Mouse (Mus musculus): Measurements from ENCODE around the gene Adcy1. TPM values are rescaled to one million over a fixed set of nuclear protein-coding genes. Genes with fewer than 3 reads are reported as not detected.

The Adcy1 gene
- polyA plus RNA-seq, 1 experiment from 2014 or later, result 0.40 TPM

DNA sequence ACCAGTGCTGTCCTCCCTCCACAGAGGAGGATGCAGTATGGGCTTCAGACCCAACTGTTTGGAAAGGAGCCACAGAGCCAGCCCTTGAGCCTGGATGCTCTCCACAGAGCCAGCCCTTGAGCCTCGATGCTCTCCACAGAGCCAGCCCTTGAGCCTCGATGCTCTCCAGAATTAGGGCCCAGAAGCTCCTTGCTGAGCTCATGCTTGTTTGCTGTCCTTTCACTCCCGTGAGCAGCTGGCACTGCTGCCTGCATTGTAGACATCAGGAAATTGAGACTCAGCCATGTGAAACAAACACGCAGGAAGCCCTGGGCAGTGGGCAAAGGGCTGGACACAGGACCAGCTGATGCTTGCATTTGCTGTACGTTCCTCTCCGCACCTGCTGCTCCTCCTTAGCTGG is 38.4 kb downstream of the Adcy1 start:
- TF ChIP-seq CTCF (IDR thresholded peaks at IDR 0.05; ENCODE audit: low read depth), result no peak
- Histone ChIP-seq H3K9me3 (ENCODE audit: control insufficient read depth) (no peaks in the 10 kb centered on the region), H3K27ac (ENCODE audit: low read depth, low read length) (no peak overlapping the region), H3K4me3 (ENCODE audit: low read depth, low read length) (no peak overlapping the region), H3K9ac (ENCODE audit: low read depth, low read length) (no peak overlapping the region), H3K36me3 (ENCODE audit: control insufficient read depth, insufficient read depth) (no peaks in the 10 kb centered on the region), H3K4me1 (replicated peaks; ENCODE audit: control insufficient read depth, insufficient read depth, low read length) (no peaks in the 10 kb centered on the region), H3K27me3 (replicated peaks; ENCODE audit: control insufficient read depth, insufficient read depth, low read length) (no peaks in the 10 kb centered on the region), H3K4me2 (replicated peaks; ENCODE audit: low read depth) (no peak overlapping the region)
- WGBS, result 79% methylated on average over 6 of the region's 6 CpGs
- no peak for ATAC-seq

DNA sequence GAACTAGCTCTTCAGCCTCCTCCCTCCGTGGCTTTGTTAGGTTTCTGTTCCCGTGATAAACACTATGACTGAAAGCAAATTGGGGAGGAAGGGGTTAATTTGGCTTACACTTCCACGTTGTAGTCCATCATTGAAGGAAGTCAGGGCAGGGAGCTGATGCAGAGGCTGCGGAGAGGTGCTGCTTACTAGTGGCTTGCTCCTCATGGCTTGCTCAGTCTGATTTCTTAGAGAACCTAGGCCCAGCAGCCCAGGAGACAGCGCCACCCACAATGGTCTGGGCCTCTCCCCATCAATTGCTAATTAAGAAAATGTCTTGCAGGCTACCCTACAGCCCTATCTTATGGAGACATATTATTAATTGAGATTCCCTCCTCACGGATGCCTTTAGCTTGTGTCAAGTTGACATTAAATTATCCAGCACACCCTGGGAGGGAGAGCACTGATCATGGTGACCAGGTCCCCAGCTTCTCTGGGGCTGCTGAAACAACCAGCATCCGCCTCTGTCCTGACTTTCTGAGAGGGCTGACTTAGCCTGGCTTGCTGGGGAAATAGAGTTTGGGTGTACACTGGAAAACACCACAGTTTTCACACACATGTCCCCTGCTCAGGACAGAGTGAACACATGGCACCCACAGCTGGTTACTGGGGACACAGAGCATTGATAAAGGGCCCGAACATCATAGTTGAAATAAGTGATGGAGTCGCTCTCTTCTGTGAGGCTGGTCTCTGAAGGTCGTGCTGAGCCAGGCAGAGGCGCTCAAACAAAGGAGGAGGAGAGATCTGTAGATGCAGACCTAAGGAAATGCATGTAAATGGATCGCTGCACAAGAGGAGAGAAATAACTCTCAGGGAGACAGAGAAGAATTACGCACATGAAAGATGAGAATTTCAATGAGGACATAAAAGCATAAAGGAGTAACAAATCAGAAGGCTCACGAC is 39.2 kb downstream of the Adcy1 start:
- TF ChIP-seq CTCF (IDR thresholded peaks at IDR 0.05; ENCODE audit: low read depth), result no peak
- WGBS, result 65% methylated on average over 14 of the region's 14 CpGs
- no peak for ATAC-seq
- Histone ChIP-seq H3K27me3 (replicated peaks; ENCODE audit: control insufficient read depth, insufficient read depth, low read length) (no peaks in the 10 kb centered on the region), H3K9ac (ENCODE audit: low read depth, low read length) (no peak overlapping the region), H3K4me1 (replicated peaks; ENCODE audit: control insufficient read depth, insufficient read depth, low read length) (no peaks in the 10 kb centered on the region), H3K27ac (ENCODE audit: low read depth, low read length) (no peak overlapping the region), H3K9me3 (ENCODE audit: control insufficient read depth) (no peaks in the 10 kb centered on the region), H3K36me3 (ENCODE audit: control insufficient read depth, insufficient read depth) (no peaks in the 10 kb centered on the region), H3K4me3 (ENCODE audit: low read depth, low read length) (no peak overlapping the region), H3K4me2 (replicated peaks; ENCODE audit: low read depth) (no peak overlapping the region)

DNA sequence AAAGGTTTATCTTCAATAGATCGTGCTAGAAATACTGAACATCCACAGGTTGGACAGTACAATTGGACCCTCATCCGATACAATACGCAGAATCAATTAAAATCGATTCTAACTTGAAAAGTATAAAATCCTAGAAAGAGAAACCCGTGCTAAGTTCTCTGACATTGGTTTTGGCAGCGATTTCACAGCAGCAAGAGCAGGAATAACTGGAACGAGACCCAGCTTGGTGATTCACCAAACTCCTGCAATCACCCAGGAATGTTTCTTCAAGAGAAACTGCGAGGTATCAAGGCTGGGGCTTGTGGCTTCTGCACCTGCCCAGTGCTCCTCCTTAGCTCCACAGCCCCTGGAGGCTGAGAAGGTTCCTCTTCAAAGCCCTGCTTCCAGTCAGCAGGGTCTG is 42.0 kb downstream of the Adcy1 start:
- Histone ChIP-seq H3K4me3 (ENCODE audit: low read depth, low read length) (no peak overlapping the region), H3K9ac (ENCODE audit: low read depth, low read length) (no peak overlapping the region), H3K36me3 (ENCODE audit: control insufficient read depth, insufficient read depth) (no peaks in the 10 kb centered on the region), H3K27ac (ENCODE audit: low read depth, low read length) (no peak overlapping the region), H3K4me1 (replicated peaks; ENCODE audit: control insufficient read depth, insufficient read depth, low read length) (no peaks in the 10 kb centered on the region), H3K4me2 (replicated peaks; ENCODE audit: low read depth) (no peak overlapping the region), H3K9me3 (ENCODE audit: control insufficient read depth) (no peaks in the 10 kb centered on the region), H3K27me3 (replicated peaks; ENCODE audit: control insufficient read depth, insufficient read depth, low read length) (no peaks in the 10 kb centered on the region)
- no peak for ATAC-seq
- no peak for TF ChIP-seq CTCF (IDR thresholded peaks at IDR 0.05; ENCODE audit: low read depth)
- WGBS, result 89% methylated on average over 8 of the region's 8 CpGs

DNA sequence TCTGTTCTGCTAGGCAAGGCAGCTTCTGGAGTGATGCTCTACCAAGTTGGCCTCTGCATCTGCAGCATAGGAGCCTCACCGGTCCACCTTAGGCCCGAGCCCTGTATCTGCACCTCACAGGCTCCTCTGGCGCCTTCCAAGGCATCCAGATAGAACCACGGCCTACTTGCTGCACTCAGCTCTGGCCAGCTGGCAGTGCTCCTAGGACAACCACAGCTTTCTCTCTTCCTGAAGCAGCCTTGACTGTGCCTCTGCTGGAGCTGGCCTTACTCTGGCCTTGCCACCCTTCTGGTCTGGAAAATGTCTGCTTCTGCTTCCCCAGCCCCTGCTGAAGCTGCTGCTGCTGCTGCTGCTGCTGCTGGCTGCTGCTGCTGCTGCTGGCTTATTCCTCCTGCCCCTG is 45.8 kb downstream of the Adcy1 start:
- no peak for ATAC-seq
- no peak overlapping the region for H3K4me3 ChIP-seq (ENCODE audit: low read depth, low read length)
- no peak overlapping the region for H3K9ac ChIP-seq (ENCODE audit: low read depth, low read length)
- no peaks in the 10 kb centered on the region for H3K36me3 ChIP-seq (ENCODE audit: control insufficient read depth, insufficient read depth)
- no peak overlapping the region for H3K27ac ChIP-seq (ENCODE audit: low read depth, low read length)
- no peak for TF ChIP-seq CTCF (IDR thresholded peaks at IDR 0.05; ENCODE audit: low read depth)
- no peak overlapping the region for H3K4me2 ChIP-seq (replicated peaks; ENCODE audit: low read depth)
- no peaks in the 10 kb centered on the region for H3K27me3 ChIP-seq (replicated peaks; ENCODE audit: control insufficient read depth, insufficient read depth, low read length)
- no peaks in the 10 kb centered on the region for H3K9me3 ChIP-seq (ENCODE audit: control insufficient read depth)
- 83% methylated on average over 4 of the region's 4 CpGs for WGBS
- no peaks in the 10 kb centered on the region for H3K4me1 ChIP-seq (replicated peaks; ENCODE audit: control insufficient read depth, insufficient read depth, low read length)

DNA sequence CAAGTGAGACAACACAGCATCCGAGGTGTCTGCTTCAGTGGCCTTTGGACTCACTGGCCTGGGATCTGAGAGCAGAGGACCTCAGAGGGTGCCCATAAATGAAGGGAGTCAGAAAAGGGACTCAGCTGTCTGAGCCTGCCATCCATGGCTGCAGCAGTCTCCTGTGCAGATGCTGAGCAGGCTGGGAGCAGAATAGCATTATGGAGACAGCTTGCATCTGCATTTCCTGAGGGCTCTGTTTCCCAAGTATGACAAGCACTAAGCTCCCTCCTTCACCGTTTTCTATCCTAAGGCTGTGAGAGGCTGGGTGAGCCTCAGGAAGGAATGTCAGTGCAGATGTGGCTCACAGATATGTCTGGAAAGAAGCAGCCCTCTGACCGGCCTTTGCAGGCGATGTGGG is 49.8 kb downstream of the Adcy1 start:
- Histone ChIP-seq H3K4me2 (replicated peaks; ENCODE audit: low read depth) (no peak overlapping the region), H3K27ac (ENCODE audit: low read depth, low read length) (no peak overlapping the region), H3K27me3 (replicated peaks; ENCODE audit: control insufficient read depth, insufficient read depth, low read length) (no peaks in the 10 kb centered on the region), H3K4me1 (replicated peaks; ENCODE audit: control insufficient read depth, insufficient read depth, low read length) (no peaks in the 10 kb centered on the region), H3K4me3 (ENCODE audit: low read depth, low read length) (no peak overlapping the region), H3K9ac (ENCODE audit: low read depth, low read length) (no peak overlapping the region), H3K9me3 (ENCODE audit: control insufficient read depth) (no peaks in the 10 kb centered on the region), H3K36me3 (ENCODE audit: control insufficient read depth, insufficient read depth) (no peaks in the 10 kb centered on the region)
- 67% methylated on average over 4 of the region's 4 CpGs for WGBS
- ATAC-seq, result no peak
- TF ChIP-seq CTCF (IDR thresholded peaks at IDR 0.05; ENCODE audit: low read depth), result no peak

DNA sequence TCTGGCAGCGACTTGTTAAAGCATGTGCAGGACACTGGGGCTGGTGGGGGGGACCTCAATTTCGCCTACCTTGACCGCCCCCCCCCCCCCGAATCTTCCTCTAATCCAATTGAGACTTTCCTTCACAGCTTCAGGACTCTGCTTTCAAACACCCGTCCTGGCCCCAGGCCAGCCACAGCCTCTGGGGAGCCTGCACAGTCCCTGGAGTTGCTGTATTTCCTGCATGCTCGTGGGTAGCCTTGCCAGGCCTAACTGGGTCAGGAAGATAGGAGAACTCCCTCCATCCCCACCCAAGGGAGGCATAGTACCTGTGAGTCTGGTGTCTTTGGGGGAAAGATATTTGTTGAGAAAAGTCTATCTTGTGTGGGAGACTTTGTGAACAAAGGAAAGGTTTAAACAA is 50.4 kb downstream of the Adcy1 start:
- Histone ChIP-seq H3K9me3 (ENCODE audit: control insufficient read depth) (no peaks in the 10 kb centered on the region), H3K27ac (ENCODE audit: low read depth, low read length) (no peak overlapping the region), H3K36me3 (ENCODE audit: control insufficient read depth, insufficient read depth) (no peaks in the 10 kb centered on the region), H3K4me3 (ENCODE audit: low read depth, low read length) (no peak overlapping the region), H3K4me2 (replicated peaks; ENCODE audit: low read depth) (no peak overlapping the region), H3K4me1 (replicated peaks; ENCODE audit: control insufficient read depth, insufficient read depth, low read length) (no peaks in the 10 kb centered on the region), H3K27me3 (replicated peaks; ENCODE audit: control insufficient read depth, insufficient read depth, low read length) (no peaks in the 10 kb centered on the region), H3K9ac (ENCODE audit: low read depth, low read length) (no peak overlapping the region)
- TF ChIP-seq CTCF (IDR thresholded peaks at IDR 0.05; ENCODE audit: low read depth), result no peak
- no peak for ATAC-seq
- WGBS, result 58% methylated on average over 6 of the region's 6 CpGs
